Mouse (Mus musculus) macrophage (primary cell): Measurements from ENCODE around the gene Fbxl15. TPM values are rescaled to one million over a fixed set of nuclear protein-coding genes. Genes with fewer than 3 reads are reported as not detected.

ENCODE experiments used
- H3K27ac ChIP-seq: fragments of 350-480 bp; formaldehyde crosslinking; 2 replicates; pipeline ENCODE4 v1.9.0; 2021
- H3K36me3 ChIP-seq: fragments of 350-480 bp; formaldehyde crosslinking; 2 replicates; pipeline ENCODE4 v1.9.0; 2021; ENCODE audit errors: inconsistent target
- H3K4me3 ChIP-seq: fragments of 350-480 bp; formaldehyde crosslinking; 2 replicates; pipeline ENCODE4 v1.9.0; 2021; ENCODE audit errors: inconsistent target
- H3K79me2 ChIP-seq: fragments of 350-480 bp; formaldehyde crosslinking; 2 replicates; pipeline ENCODE4 v1.9.0; 2021; ENCODE audit errors: inconsistent target
- WGBS: methylation state at CpG from one replicate; pipeline ENCODE4 v1.1.7; 2026; ENCODE audit warnings: inconsistent platforms; ENCODE audit not compliant: missing documents; 5-methylcytosine and 5-hydroxymethylcytosine counted together
- polyA plus RNA-seq: library from polyadenylated mRNA; stranded (reverse); fragments of 250-400 nt; gene quantifications from 3 replicates; pipeline ENCODE4 v1.2.4, GENCODE M21; 2018; ENCODE audit warnings: inconsistent platforms

Fbxl15 gene
- polyA plus RNA-seq, 1 experiment from 2014 or later, result 1.1 TPM

- H3K4me3 ChIP-seq, result peak within 1 kb of the TSS; percentile 99
- under 1% methylated on average over 35 of the region's 39 CpGs for WGBS
- H3K36me3 ChIP-seq, result peaks cover 20% of the 10 kb centered on the region
- H3K27ac ChIP-seq, result peak within 1 kb of the TSS; percentile 78
- no peaks in the 10 kb centered on the region; the same call in 1 of the 2 replicates for H3K79me2 ChIP-seq
Observed at GRCm38 (mm10) chr19:46304216-46304841, 23.7 kb upstream of the Fbxl15 start, which contains the start of gene Nfkb2. Gene Nfkb2 (plus strand): TSS chr19:46304320.

GRCm38 (mm10) chr19:46304908-46305333 lies 23.1 kb upstream of the Fbxl15 start:
- H3K79me2 ChIP-seq, result no peaks in the 10 kb centered on the region; the same call in 1 of the 2 replicates
- peaks cover 26% of the 10 kb centered on the region for H3K36me3 ChIP-seq
- WGBS, result 2% methylated on average over 34 of the region's 34 CpGs
- H3K4me3 ChIP-seq, result peak overlapping the region; percentile 99
- H3K27ac ChIP-seq, result peak overlapping the region; percentile 78

- peak overlapping the region; percentile 99 for H3K4me3 ChIP-seq
- H3K27ac ChIP-seq, result peak overlapping the region; percentile 78
- no peaks in the 10 kb centered on the region; the same call in 1 of the 2 replicates for H3K79me2 ChIP-seq
- 1% methylated on average over 35 of the region's 43 CpGs for WGBS
- H3K36me3 ChIP-seq, result peaks cover 33% of the 10 kb centered on the region
Observed at GRCm38 (mm10) chr19:46305432-46306267, 22.3 kb upstream of the Fbxl15 start.

- H3K79me2 ChIP-seq, result no peaks in the 10 kb centered on the region; the same call in 1 of the 2 replicates
Observed at GRCm38 (mm10) chr19:46306268-46306610, 21.7 kb upstream of the Fbxl15 start.

GRCm38 (mm10) chr19:46306751-46307289 lies 21.2 kb upstream of the Fbxl15 start:
- 96% methylated on average over 9 of the region's 9 CpGs for WGBS
- Histone ChIP-seq H3K27ac (no peak overlapping the region), H3K4me3 (no peak overlapping the region), H3K79me2 (no peaks in the 10 kb centered on the region; the same call in 1 of the 2 replicates), H3K36me3 (peaks cover 45% of the 10 kb centered on the region)

More at GRCm38 (mm10) chr19:46306268-46306610, 21.7 kb upstream of the Fbxl15 start:
- H3K36me3 ChIP-seq, result peaks cover 39% of the 10 kb centered on the region
- 0 out of 2 replicates have a peak overlapping the region, but pooled peaks have one; percentile 71 for H3K27ac ChIP-seq
- H3K4me3 ChIP-seq, result peak overlapping the region; percentile 99
- 57% methylated on average over 4 of the region's 5 CpGs for WGBS

- no peaks in the 10 kb centered on the region; the same call in 1 of the 2 replicates for H3K79me2 ChIP-seq
- no peak overlapping the region for H3K27ac ChIP-seq
- H3K4me3 ChIP-seq, result no peak overlapping the region
- 97% methylated on average over 16 of the region's 16 CpGs for WGBS
- H3K36me3 ChIP-seq, result peaks cover 49% of the 10 kb centered on the region
Observed at GRCm38 (mm10) chr19:46307781-46308180, 20.2 kb upstream of the Fbxl15 start.

GRCm38 (mm10) chr19:46308303-46308702 lies 19.7 kb upstream of the Fbxl15 start:
- 91% methylated on average over 16 of the region's 16 CpGs for WGBS
- no peak overlapping the region for H3K4me3 ChIP-seq

GRCm38 (mm10) chr19:46308706-46309435 lies 19.1 kb upstream of the Fbxl15 start:
- WGBS, result 16% methylated on average over 47 of the region's 47 CpGs
- Histone ChIP-seq H3K79me2 (no peaks in the 10 kb centered on the region; the same call in 1 of the 2 replicates), H3K36me3 (peaks cover 49% of the 10 kb centered on the region), H3K27ac (no peak overlapping the region), H3K4me3 (no peak overlapping the region)

More at GRCm38 (mm10) chr19:46308303-46308702, 19.7 kb upstream of the Fbxl15 start:
- H3K27ac ChIP-seq, result no peak overlapping the region
- peaks cover 49% of the 10 kb centered on the region for H3K36me3 ChIP-seq
- no peaks in the 10 kb centered on the region; the same call in 1 of the 2 replicates for H3K79me2 ChIP-seq

- Histone ChIP-seq H3K4me3 (no peak overlapping the region), H3K36me3 (peaks cover 49% of the 10 kb centered on the region), H3K27ac (no peak overlapping the region), H3K79me2 (no peaks in the 10 kb centered on the region; the same call in 1 of the 2 replicates)
- WGBS, result 93% methylated on average over 21 of the region's 21 CpGs
Observed at GRCm38 (mm10) chr19:46309651-46310305, 18.2 kb upstream of the Fbxl15 start.

- Histone ChIP-seq H3K36me3 (peaks cover 49% of the 10 kb centered on the region), H3K4me3 (no peak overlapping the region), H3K27ac (no peak overlapping the region), H3K79me2 (no peaks in the 10 kb centered on the region; the same call in 1 of the 2 replicates)
- WGBS, result 96% methylated on average over 12 of the region's 12 CpGs
Observed at GRCm38 (mm10) chr19:46310312-46310865, 17.6 kb upstream of the Fbxl15 start.

GRCm38 (mm10) chr19:46311341-46311740 lies 16.6 kb upstream of the Fbxl15 start:
- WGBS, result 92% methylated on average over 9 of the region's 9 CpGs
- H3K4me3 ChIP-seq, result no peak overlapping the region
- H3K27ac ChIP-seq, result no peak overlapping the region
- no peaks in the 10 kb centered on the region; the same call in 1 of the 2 replicates for H3K79me2 ChIP-seq
- peaks cover 49% of the 10 kb centered on the region for H3K36me3 ChIP-seq

- Histone ChIP-seq H3K4me3 (no peak overlapping the region), H3K27ac (no peak overlapping the region), H3K79me2 (no peaks in the 10 kb centered on the region), H3K36me3 (peaks cover 40% of the 10 kb centered on the region)
- WGBS, result 91% methylated on average over 21 of the region's 21 CpGs
Observed at GRCm38 (mm10) chr19:46312566-46312965, 15.4 kb upstream of the Fbxl15 start.

- 94% methylated on average over 9 of the region's 9 CpGs for WGBS
- H3K36me3 ChIP-seq, result peaks cover 35% of the 10 kb centered on the region
- H3K4me3 ChIP-seq, result no peak overlapping the region
- H3K27ac ChIP-seq, result no peak overlapping the region
- no peaks in the 10 kb centered on the region for H3K79me2 ChIP-seq
Observed at GRCm38 (mm10) chr19:46313116-46313515, 14.9 kb upstream of the Fbxl15 start.
